Mouse (Mus musculus) lung, postnatal 0 days (tissue): Measurements from ENCODE around the gene Rfesd. TPM values are rescaled to one million over a fixed set of nuclear protein-coding genes. Genes with fewer than 3 reads are reported as not detected.

Source experiments
- ATAC-seq: fragments of 200-750 bp; cut with Nextera tagmentation; 2 replicates; pipeline ENCODE4 v1.8.0; 2017; ENCODE audit warnings: moderate library complexity
- DNase-seq: peaks from one replicate; pipeline ENCODE4 v3.0.0-alpha.2; 2016; ENCODE audit warnings: low spot score
- H3K27ac ChIP-seq: fragments of 300-500 bp; sonication (generic); 2 replicates; pipeline ENCODE4 v1.5.1; 2014; ENCODE audit warnings: antibody characterized with exemption, mild to moderate bottlenecking, low read length, mixed read lengths
- H3K27me3 ChIP-seq: fragments of 300-500 bp; sonication (generic); replicated peaks from 2 replicates; pipeline ENCODE4 v1.6.1; 2014; ENCODE audit warnings: low read length, mixed read lengths; ENCODE audit not compliant: insufficient read depth
- H3K36me3 ChIP-seq: fragments of 300-500 bp; sonication (generic); 2 replicates; pipeline ENCODE4 v1.6.1; 2014; ENCODE audit warnings: low read length, mixed read lengths; ENCODE audit not compliant: insufficient read depth
- H3K4me1 ChIP-seq: fragments of 300-500 bp; sonication (generic); 2 replicates; pipeline ENCODE4 v1.6.1; 2014; ENCODE audit warnings: antibody characterized with exemption, low read depth, low read length, mixed read lengths; ENCODE audit not compliant: insufficient read depth
- H3K4me2 ChIP-seq: fragments of 300-500 bp; sonication (generic); replicated peaks from 2 replicates; pipeline ENCODE4 v1.6.1; 2014; ENCODE audit warnings: low read depth, mild to moderate bottlenecking, low read length, moderate library complexity, mixed read lengths
- H3K4me3 ChIP-seq: fragments of 300-500 bp; sonication (generic); 2 replicates; pipeline ENCODE4 v1.5.1; 2014; ENCODE audit warnings: low read depth, low read length
- H3K9ac ChIP-seq: fragments of 300-500 bp; sonication (generic); replicated peaks from 2 replicates; pipeline ENCODE4 v1.6.1; 2014; ENCODE audit warnings: low read depth, mild to moderate bottlenecking
- H3K9me3 ChIP-seq: fragments of 300-500 bp; sonication (generic); 2 replicates; pipeline ENCODE4 v1.6.1; 2016; ENCODE audit warnings: low read length, mixed read lengths
- CTCF ChIP-seq: IDR thresholded peaks from 2 replicates; pipeline ENCODE4 v1.5.1; 2016; ENCODE audit warnings: antibody characterized with exemption, mild to moderate bottlenecking
- EP300 ChIP-seq: IDR thresholded peaks from 2 replicates; pipeline ENCODE4 v1.6.1; 2016; ENCODE audit warnings: antibody characterized with exemption, mild to moderate bottlenecking, control low read depth
- WGBS: fragments of 180-500 bp; shearing (Covaris S2); extraction: QIAGEN DNeasy Blood & Tissue Kit; methylation state at CpG from one replicate; pipeline ENCODE4 v1.1.7; 2014; 5-methylcytosine and 5-hydroxymethylcytosine counted together
- polyA plus RNA-seq: library from polyadenylated mRNA; unstranded; fragments of >200 nt; fragmentation: Nextera tagmentation; extraction: Ambion mirVana; gene quantifications from 2 replicates; pipeline ENCODE4 v1.2.1, GENCODE M21; 2015

The Rfesd gene
- polyA plus RNA-seq, 1 experiment from 2014 or later = 21.5 TPM

GRCm38 (mm10) chr13:76057267-76058069, 38.9 kb upstream of the Rfesd start:
- ATAC-seq = no peak
- Histone ChIP-seq H3K27me3 (peaks cover 25% of the 10 kb centered on the region), H3K4me1 (peaks cover 10% of the 10 kb centered on the region), H3K27ac (no peak overlapping the region), H3K9ac (no peak overlapping the region), H3K36me3 (no peaks in the 10 kb centered on the region), H3K4me3 (no peak overlapping the region), H3K4me2 (no peak overlapping the region), H3K9me3 (no peaks in the 10 kb centered on the region)
- TF ChIP-seq EP300 (no peak), CTCF (no peak)
- DNase-seq = no peak
- 66% methylated on average over 10 of the region's 10 CpGs for WGBS

DNA sequence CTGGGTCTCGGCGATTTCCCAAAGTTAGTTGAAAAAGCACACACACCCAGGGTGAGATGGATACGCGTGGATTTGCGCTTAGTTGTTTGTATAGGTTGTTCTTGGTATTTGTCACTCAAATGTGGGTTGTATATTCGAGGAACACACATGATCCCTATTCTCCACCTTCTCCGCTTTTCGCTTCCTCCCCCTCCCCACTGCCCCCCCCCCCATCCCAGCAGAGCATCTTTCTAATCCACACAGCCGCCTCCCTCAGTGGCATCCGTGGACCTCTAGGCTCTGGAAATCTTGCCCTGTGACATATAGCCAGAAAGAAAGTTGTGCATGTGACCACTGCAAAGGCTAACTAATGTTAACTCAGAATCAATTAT, 38.4 kb upstream of the Rfesd start, which contains the start of gene Gpr150:
Gpr150 (minus strand) TSS at position 101 of the 371 bp plus-strand sequence.
- ATAC-seq (no peak), DNase-seq (no peak)
- H3K27ac ChIP-seq = no peak within 1 kb of the TSS
- peak within 1 kb of the TSS; percentile 82 for H3K4me2 ChIP-seq
- H3K9ac ChIP-seq = no peak within 1 kb of the TSS
- WGBS = 8% methylated on average over 8 of the region's 10 CpGs
- H3K4me3 ChIP-seq = peak within 1 kb of the TSS; percentile 43
- H3K27me3 ChIP-seq = peaks cover 25% of the 10 kb centered on the region
- TF ChIP-seq CTCF = no peak
- TF ChIP-seq EP300 = no peak
- peaks cover 10% of the 10 kb centered on the region for H3K4me1 ChIP-seq
- H3K36me3 ChIP-seq = no peaks in the 10 kb centered on the region
- no peaks in the 10 kb centered on the region for H3K9me3 ChIP-seq

DNA sequence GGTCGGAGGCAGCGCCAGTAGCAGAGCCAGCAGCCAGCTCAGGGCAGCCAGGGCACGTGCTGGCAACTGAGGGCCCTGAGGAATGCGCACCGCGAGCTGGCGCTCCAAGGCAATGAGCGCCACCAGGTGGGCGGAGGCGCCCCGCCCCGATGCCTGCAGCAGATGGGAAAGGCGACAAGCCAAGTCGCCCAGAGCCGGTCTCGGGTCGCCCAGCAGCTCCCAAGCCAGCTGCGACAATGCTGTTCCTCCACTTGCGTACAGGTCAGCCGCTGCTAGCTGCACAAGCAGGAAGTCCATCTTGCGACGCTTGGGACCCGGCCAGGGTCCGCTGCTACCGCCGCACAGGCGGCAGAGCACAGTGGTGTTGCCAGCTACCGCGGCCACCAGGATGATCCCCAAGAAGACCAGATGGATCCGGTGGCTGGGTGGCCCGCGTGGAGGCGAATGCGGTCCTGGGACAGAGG, 37.8 kb upstream of the Rfesd start:
- H3K4me1 ChIP-seq = peaks cover 10% of the 10 kb centered on the region
- H3K9me3 ChIP-seq = no peaks in the 10 kb centered on the region
- H3K4me2 ChIP-seq = peak overlapping the region; percentile 82
- H3K9ac ChIP-seq = no peak overlapping the region
- H3K36me3 ChIP-seq = no peaks in the 10 kb centered on the region
- peaks cover 25% of the 10 kb centered on the region for H3K27me3 ChIP-seq
- DNase-seq (peak; percentile 56), ATAC-seq (peak; percentile 84)
- TF ChIP-seq EP300 (no peak), CTCF (peak; percentile 62)
- WGBS = 2% methylated on average over 29 of the region's 34 CpGs
- peak overlapping the region; percentile 43 for H3K4me3 ChIP-seq
- no peak overlapping the region for H3K27ac ChIP-seq

DNA sequence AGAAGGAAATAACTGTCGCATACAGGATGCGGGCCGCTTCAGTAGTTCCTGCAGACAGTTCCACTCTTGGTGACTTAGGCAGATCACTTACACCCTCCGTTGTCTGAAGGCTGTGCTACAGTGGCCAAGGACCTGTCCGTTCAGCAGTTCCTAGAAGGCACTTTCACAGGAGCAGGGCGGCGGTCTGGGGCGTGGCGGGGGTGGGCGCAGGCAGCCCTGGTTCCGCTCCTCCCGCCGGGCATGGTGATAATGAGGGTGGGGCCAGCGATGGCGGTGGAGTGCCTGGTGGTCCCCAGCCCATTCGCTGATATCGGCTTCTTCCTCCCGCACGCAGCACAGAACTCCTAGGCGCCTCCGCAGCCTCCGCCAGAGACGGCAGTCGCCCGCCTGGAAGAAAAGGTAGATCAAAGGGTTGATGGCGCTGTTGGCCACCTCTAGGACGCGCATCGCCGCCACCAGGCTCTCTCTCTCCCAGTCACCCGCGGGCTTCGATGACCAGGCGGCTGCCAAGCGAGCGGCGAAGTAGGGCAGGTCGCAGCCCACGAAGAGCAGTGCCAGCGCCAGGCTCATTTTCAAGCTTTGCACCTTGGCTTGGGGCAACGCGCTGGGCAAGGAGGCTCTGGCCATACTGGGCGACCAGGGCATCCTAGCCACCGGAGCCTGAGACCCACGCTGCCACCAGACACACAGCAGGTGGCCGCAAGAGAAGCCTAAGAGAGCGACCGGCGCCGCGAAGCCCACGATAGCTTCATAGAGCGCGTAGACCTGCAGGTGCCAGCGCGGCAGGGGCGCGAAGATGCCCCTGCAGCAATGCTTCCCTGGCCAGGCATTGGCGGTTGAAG, 37.1 kb upstream of the Rfesd start:
- H3K36me3 ChIP-seq = no peaks in the 10 kb centered on the region
- DNase-seq (peak; percentile 18), ATAC-seq (peak; percentile 23)
- H3K4me3 ChIP-seq = peak overlapping the region; percentile 43
- H3K27me3 ChIP-seq = peaks cover 25% of the 10 kb centered on the region
- H3K4me1 ChIP-seq = peaks cover 10% of the 10 kb centered on the region
- 4% methylated on average over 56 of the region's 59 CpGs for WGBS
- no peak overlapping the region for H3K9ac ChIP-seq
- TF ChIP-seq EP300 (no peak), CTCF (no peak)
- peak overlapping the region; percentile 82 for H3K4me2 ChIP-seq
- H3K27ac ChIP-seq = no peak overlapping the region
- H3K9me3 ChIP-seq = no peaks in the 10 kb centered on the region

GRCm38 (mm10) chr13:76044971-76045370, 26.5 kb upstream of the Rfesd start:
- no peak for TF ChIP-seq CTCF
- TF ChIP-seq EP300 = no peak
- H3K4me2 ChIP-seq = no peak overlapping the region
- H3K9me3 ChIP-seq = no peaks in the 10 kb centered on the region
- no peak overlapping the region for H3K27ac ChIP-seq
- ATAC-seq (no peak), DNase-seq (no peak)
- H3K9ac ChIP-seq = no peak overlapping the region
- H3K4me1 ChIP-seq = no peaks in the 10 kb centered on the region
- no peaks in the 10 kb centered on the region for H3K27me3 ChIP-seq
- H3K36me3 ChIP-seq = no peaks in the 10 kb centered on the region
- no peak overlapping the region for H3K4me3 ChIP-seq

GRCm38 (mm10) chr13:76042455-76042854, 23.9 kb upstream of the Rfesd start:
- Histone ChIP-seq H3K9me3 (no peaks in the 10 kb centered on the region), H3K9ac (no peak overlapping the region), H3K4me1 (no peaks in the 10 kb centered on the region), H3K27me3 (no peaks in the 10 kb centered on the region), H3K27ac (no peak overlapping the region), H3K4me2 (no peak overlapping the region), H3K4me3 (no peak overlapping the region), H3K36me3 (no peaks in the 10 kb centered on the region)
- DNase-seq = no peak
- 31% methylated on average over 1 of the region's 1 CpGs for WGBS
- ATAC-seq = no peak
- no peak for TF ChIP-seq EP300
- TF ChIP-seq CTCF = no peak
